Mouse (Mus musculus) Muller cell, postnatal 12 days (primary cell): ENCODE data around the gene Slc22a27.
"Not testable (repeated sequence)": the region's sequence is repeated elsewhere in the genome, so short reads cannot be mapped to it uniquely, and the experiment has no call there.

Experiments
- DNase-seq: peaks from one replicate; pipeline ENCODE4 v3.0.0-alpha.2; 2015; ENCODE audit errors: inconsistent ontology term

Gene Slc22a27

GRCm38 (mm10) chr19:7965927-7966326, at the start of gene Slc22a27:
Slc22a27 (minus strand) TSS chr19:7966027.
- not testable (repeated sequence) for DNase-seq

- not testable (repeated sequence) for DNase-seq
These were observed 45.8 kb upstream of the Slc22a27 start for GRCm38 (mm10) chr19:8011596-8011995.

- DNase-seq = not testable (repeated sequence)
These were observed 43.3 kb upstream of the Slc22a27 start for GRCm38 (mm10) chr19:8009086-8009485.

- DNase-seq = no peak
These were observed 2.9 kb upstream of the Slc22a27 start for GRCm38 (mm10) chr19:7968703-7969102.

GRCm38 (mm10) chr19:7966550-7966949, 723 bp upstream of the Slc22a27 start:
- DNase-seq = not testable (repeated sequence)

GRCm38 (mm10) chr19:7939391-7939790, 26.4 kb downstream of the Slc22a27 start:
- DNase-seq = not testable (repeated sequence)

- no peak for DNase-seq
These were observed 89.2 kb downstream of the Slc22a27 start for GRCm38 (mm10) chr19:7876626-7877025.

- DNase-seq = no peak
These were observed 136.0 kb downstream of the Slc22a27 start for GRCm38 (mm10) chr19:7829851-7830250.
